Mouse (Mus musculus) lung, embryonic 14.5 days (tissue): Measurements from ENCODE around the gene Smg6. TPM values are rescaled to one million over a fixed set of nuclear protein-coding genes. Genes with fewer than 3 reads are reported as not detected.
"Not testable (repeated sequence)": the region's sequence is repeated elsewhere in the genome, so short reads cannot be mapped to it uniquely, and the experiment has no call there.

ENCODE experiments used
- ATAC-seq: fragments of 200-750 bp; cut with Nextera tagmentation; 2 replicates; pipeline ENCODE4 v1.8.0; 2017; ENCODE audit warnings: mild to moderate bottlenecking, moderate TSS enrichment, moderate library complexity; ENCODE audit not compliant: insufficient read depth
- DNase-seq: peaks from one replicate; pipeline ENCODE4 v3.0.0-alpha.2; 2015
- H3K27ac ChIP-seq: fragments of 300-500 bp; sonication (generic); 2 replicates; pipeline ENCODE4 v1.5.1; 2014; ENCODE audit warnings: low read depth, mild to moderate bottlenecking, moderate library complexity
- H3K27me3 ChIP-seq: fragments of 300-500 bp; sonication (generic); 2 replicates; pipeline ENCODE4 v1.6.1; 2014; ENCODE audit warnings: low read length, control low read depth; ENCODE audit not compliant: insufficient read depth
- H3K36me3 ChIP-seq: fragments of 300-500 bp; sonication (generic); 2 replicates; pipeline ENCODE4 v1.6.1; 2014; ENCODE audit warnings: control low read depth; ENCODE audit not compliant: insufficient read depth
- H3K4me1 ChIP-seq: fragments of 300-500 bp; sonication (generic); 2 replicates; pipeline ENCODE4 v1.6.1; 2014; ENCODE audit warnings: antibody characterized with exemption, control low read depth; ENCODE audit not compliant: insufficient read depth
- H3K4me2 ChIP-seq: fragments of 300-500 bp; sonication (generic); 2 replicates; pipeline ENCODE4 v1.6.1; 2014; ENCODE audit warnings: mild to moderate bottlenecking
- H3K4me3 ChIP-seq: fragments of 300-500 bp; sonication (generic); 2 replicates; pipeline ENCODE4 v1.5.1; 2014; ENCODE audit warnings: low read depth, low read length
- H3K9ac ChIP-seq: fragments of 300-500 bp; sonication (generic); 2 replicates; pipeline ENCODE4 v1.6.1; 2014
- H3K9me3 ChIP-seq: fragments of 300-500 bp; sonication (generic); 2 replicates; pipeline ENCODE4 v1.6.1; 2016; ENCODE audit warnings: low read depth, low read length, control low read depth
- CTCF ChIP-seq: IDR thresholded peaks from 2 replicates; pipeline ENCODE4 v1.5.1; 2016; ENCODE audit warnings: antibody characterized with exemption, low read depth
- WGBS: fragments of 180-500 bp; shearing (Covaris S2); extraction: QIAGEN DNeasy Blood & Tissue Kit; methylation state at CpG from one replicate; pipeline ENCODE4 v1.1.7; 2014; 5-methylcytosine and 5-hydroxymethylcytosine counted together
- polyA plus RNA-seq: library from polyadenylated mRNA; unstranded; fragments of >200 nt; fragmentation: Nextera tagmentation; extraction: Ambion mirVana; gene quantifications from 2 replicates; pipeline ENCODE4 v1.2.1, GENCODE M21; 2014

The Smg6 gene
- polyA plus RNA-seq, 1 experiment from 2014 or later: 16.4 TPM

DNA sequence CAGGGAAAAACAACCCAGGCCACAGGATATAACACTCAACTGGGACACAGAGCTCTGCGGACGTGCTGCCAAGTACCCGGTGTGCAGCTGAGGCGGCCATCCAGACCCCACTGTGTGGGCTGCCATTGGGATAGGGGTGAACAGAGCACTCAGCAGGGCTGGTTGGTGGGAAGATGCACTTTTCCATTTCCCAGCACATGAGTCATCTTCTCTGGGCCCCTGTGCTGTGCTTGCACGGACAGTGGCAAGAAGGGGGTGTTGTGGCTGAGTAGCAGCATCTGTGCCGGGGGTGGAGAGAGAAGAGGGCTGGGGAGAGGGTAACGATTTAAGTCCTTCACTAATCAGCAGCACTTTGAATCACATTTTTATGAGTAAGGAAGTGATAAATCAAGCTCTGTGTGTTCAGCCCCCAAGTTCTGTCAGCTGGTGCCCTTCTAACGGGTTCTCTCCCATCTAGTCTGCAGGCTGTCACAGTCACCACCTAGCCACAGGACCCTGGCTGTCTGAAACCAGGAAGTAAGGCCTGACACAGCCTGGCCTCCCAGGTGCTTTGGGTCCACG lies 66.9 kb downstream of the Smg6 start:
- Histone ChIP-seq H3K4me3 (no peak overlapping the region), H3K4me1 (peaks cover 18% of the 10 kb centered on the region), H3K27ac (peak overlapping the region; percentile 79), H3K9me3 (no peaks in the 10 kb centered on the region), H3K4me2 (no peak overlapping the region), H3K27me3 (no peaks in the 10 kb centered on the region), H3K36me3 (peaks cover 22% of the 10 kb centered on the region), H3K9ac (no peak overlapping the region)
- ATAC-seq (peak; percentile 74), DNase-seq (peak; percentile 53)
- no peak for TF ChIP-seq CTCF
- WGBS: 32% methylated on average over 9 of the region's 9 CpGs

DNA sequence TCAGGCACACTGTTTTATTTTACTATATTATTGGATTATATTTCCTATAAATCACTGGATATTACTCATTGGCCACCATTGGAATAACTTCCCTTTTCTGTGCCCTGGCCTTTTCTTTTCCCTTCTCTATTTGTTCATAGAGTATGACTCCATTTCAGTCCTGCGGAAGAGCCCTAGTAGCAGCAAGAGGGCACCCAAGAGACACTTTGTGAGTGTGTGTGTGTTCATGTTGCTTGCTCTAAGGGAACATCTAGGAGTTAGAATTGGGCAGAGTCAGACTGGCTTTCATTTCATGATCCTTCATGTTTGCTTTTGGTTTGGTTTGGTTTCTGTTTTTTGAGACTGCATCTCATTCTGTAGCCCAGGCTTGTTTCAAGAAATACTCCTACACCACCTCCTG lies 68.5 kb downstream of the Smg6 start:
- DNase-seq: peak; percentile 60
- ATAC-seq: no peak
- 77% methylated on average over 1 of the region's 1 CpGs for WGBS
- Histone ChIP-seq H3K27ac (no peak overlapping the region; the same call in 1 of the 2 replicates), H3K36me3 (peaks cover 22% of the 10 kb centered on the region), H3K4me2 (no peak overlapping the region), H3K4me1 (peaks cover 7% of the 10 kb centered on the region), H3K9me3 (no peaks in the 10 kb centered on the region), H3K27me3 (no peaks in the 10 kb centered on the region), H3K9ac (no peak overlapping the region), H3K4me3 (no peak overlapping the region)
- peak; percentile 50 for TF ChIP-seq CTCF

GRCm38 (mm10) chr11:74994856-74995255 lies 69.2 kb downstream of the Smg6 start:
- Histone ChIP-seq H3K27me3 (no peaks in the 10 kb centered on the region), H3K4me3 (no peak overlapping the region), H3K9me3 (no peaks in the 10 kb centered on the region), H3K4me1 (peaks cover 7% of the 10 kb centered on the region; the same call in 1 of the 2 replicates), H3K9ac (no peak overlapping the region), H3K27ac (no peak overlapping the region), H3K4me2 (no peak overlapping the region), H3K36me3 (peaks cover 22% of the 10 kb centered on the region)
- DNase-seq (no peak), ATAC-seq (no peak)
- TF ChIP-seq CTCF: no peak

DNA sequence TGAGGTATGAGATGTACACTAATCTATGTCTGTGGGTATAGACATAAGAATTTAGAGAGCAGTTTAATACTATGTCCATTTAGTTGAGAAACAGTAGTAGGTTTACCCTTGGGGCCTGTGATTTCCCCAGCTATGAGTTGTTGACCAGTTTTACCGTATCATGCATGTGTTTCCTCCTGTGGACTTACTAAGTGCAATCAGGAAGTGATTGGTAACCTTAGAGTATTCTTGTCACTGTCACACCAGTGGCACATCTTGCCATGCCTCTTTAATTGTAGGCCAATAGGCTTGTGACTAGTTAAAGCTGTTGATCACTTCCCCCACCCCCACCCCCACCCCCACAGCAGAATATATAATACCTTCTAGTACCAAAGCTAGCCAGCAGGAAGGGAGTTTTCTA lies 70.9 kb downstream of the Smg6 start:
- Histone ChIP-seq H3K27me3 (no peaks in the 10 kb centered on the region), H3K4me1 (peaks cover 9% of the 10 kb centered on the region; the same call in 1 of the 2 replicates), H3K4me3 (no peak overlapping the region), H3K36me3 (peaks cover 8% of the 10 kb centered on the region), H3K9ac (no peak overlapping the region), H3K4me2 (no peak overlapping the region), H3K9me3 (no peaks in the 10 kb centered on the region), H3K27ac (no peak overlapping the region)
- DNase-seq (no peak), ATAC-seq (no peak)
- 82% methylated on average over 1 of the region's 1 CpGs for WGBS
- no peak for TF ChIP-seq CTCF

DNA sequence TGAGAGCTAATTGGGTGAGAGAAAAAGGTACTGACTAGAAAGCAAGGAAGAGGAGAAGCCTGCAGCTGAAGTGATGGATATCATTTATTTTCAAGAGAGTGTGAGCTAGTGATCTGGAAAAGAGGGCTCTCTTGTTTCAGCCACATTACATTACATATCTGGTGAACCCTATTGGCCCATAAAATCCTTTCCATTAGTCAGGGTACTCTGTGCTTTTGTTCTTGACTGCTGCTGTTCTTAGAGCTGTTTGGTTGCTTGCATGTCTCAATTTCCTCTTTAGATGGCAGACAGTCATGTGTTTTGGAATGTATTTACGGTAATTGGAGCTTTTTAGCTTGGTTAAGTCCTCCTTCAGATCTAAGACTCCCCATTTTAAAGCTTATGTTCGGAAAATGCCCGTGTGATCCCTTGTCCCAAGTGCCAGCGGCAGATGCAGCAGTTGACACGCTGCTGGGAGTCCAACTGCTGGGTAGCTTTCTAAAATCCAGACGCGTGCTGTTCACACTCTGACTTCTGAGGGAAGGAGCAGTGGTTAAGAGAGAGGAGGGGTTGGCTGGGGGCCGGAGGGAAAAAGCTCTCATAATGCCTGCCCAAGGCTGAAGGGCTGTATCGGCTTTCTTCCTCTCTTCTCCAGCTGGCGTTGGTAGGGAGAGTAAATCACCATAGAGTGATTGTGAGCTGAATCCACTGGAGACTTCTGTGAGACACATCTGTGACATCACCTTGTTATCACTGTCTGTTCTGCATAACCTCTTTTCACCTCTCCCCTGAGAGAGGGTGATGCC lies 75.4 kb downstream of the Smg6 start:
- Histone ChIP-seq H3K4me3 (no peak overlapping the region), H3K9me3 (no peaks in the 10 kb centered on the region), H3K4me2 (peak overlapping the region; percentile 44), H3K27me3 (no peaks in the 10 kb centered on the region), H3K36me3 (no peaks in the 10 kb centered on the region), H3K27ac (peak overlapping the region; percentile 69), H3K4me1 (0 out of 2 replicates have a peak, but pooled peaks cover 3% of the 10 kb centered on the region), H3K9ac (no peak overlapping the region; the same call in 1 of the 2 replicates)
- WGBS: 39% methylated on average over 10 of the region's 10 CpGs
- TF ChIP-seq CTCF: no peak
- ATAC-seq: peak; percentile 58; the same call in 1 of the 2 replicates
- peak; percentile 66 for DNase-seq

- no peak for DNase-seq
- TF ChIP-seq CTCF: no peak
- Histone ChIP-seq H3K4me1 (0 out of 2 replicates have a peak, but pooled peaks cover 6% of the 10 kb centered on the region), H3K27ac (no peak overlapping the region), H3K4me2 (no peak overlapping the region), H3K27me3 (no peaks in the 10 kb centered on the region), H3K4me3 (no peak overlapping the region), H3K36me3 (no peaks in the 10 kb centered on the region), H3K9me3 (no peaks in the 10 kb centered on the region), H3K9ac (no peak overlapping the region)
- 68% methylated on average over 2 of the region's 2 CpGs for WGBS
- no peak for ATAC-seq
Measured at GRCm38 (mm10) chr11:75008270-75008669, 82.6 kb downstream of the Smg6 start.

DNA sequence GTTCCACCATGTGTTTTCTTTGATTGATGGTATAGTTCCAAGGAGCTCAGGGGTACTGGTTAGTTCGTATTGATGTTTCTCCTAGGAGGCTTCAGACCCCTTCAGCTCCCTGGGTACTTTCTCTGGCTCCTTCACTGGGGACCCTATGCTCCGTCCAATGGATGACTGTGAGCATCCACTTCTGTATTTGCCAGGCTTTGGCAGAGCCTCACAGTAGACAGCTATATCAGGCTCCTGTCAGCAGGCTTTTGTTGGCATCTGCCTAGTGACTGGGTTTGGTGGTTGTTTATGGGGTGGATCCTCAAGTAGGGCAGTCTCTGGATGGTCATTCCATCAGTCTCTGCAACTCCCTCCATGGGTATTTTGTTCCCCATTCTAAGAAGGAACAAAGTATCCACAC lies 83.9 kb downstream of the Smg6 start:
- 89% methylated on average over 2 of the region's 2 CpGs for WGBS
- peaks cover 15% of the 10 kb centered on the region for H3K4me1 ChIP-seq
- H3K9ac ChIP-seq, DNase-seq, H3K4me2 ChIP-seq, H3K36me3 ChIP-seq, H3K27ac ChIP-seq, H3K27me3 ChIP-seq, ATAC-seq, H3K4me3 ChIP-seq, H3K9me3 ChIP-seq: not testable (repeated sequence)
